Mouse (Mus musculus): Measurements from ENCODE around the gene Apon.
A peak's percentile ranks its signal among the peaks of the same experiment; 100 is the strongest.
"Not testable (repeated sequence)": the region's sequence is repeated elsewhere in the genome, so short reads cannot be mapped to it uniquely, and the experiment has no call there.

The Apon gene

DNA sequence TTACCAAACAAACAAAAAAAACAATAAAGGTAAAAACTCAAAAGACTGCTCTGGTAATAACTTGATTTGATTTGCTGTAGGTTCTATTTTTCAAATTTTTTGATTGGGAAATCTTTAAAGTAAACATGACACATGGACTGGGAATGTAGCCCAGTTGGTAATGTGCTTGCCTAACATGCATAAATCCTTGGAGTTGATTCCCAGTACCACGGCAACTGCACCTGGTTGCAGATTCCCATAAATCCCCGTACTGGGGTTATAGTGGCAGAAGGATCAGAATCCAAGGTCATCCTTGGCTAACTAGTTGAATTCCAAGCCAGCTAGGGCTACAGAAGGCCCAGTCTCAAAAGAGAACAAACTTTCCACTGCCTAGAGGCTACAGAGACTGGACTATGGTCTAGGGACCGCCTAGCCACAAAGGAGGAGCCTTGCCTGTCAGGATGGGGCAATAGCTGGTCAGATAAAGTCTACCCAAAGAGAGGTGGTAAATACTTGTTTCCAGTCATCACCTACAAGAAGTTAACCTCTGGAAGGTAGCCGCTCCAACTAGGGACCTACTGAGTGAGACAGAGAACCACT lies at the start of gene Apon:
Apon (plus strand) TSS at position 420 of the 579 bp plus-strand sequence.
- no peak for ATAC-seq (ENCODE audit: low TSS enrichment)

GRCm38 (mm10) chr10:128204941-128205340 lies 49.0 kb upstream of the Apon start:
- no peak for ATAC-seq (ENCODE audit: low TSS enrichment)

- ATAC-seq (ENCODE audit: low TSS enrichment) = no peak
Measured at GRCm38 (mm10) chr10:128208326-128208725, 45.6 kb upstream of the Apon start.

GRCm38 (mm10) chr10:128209311-128210009 lies 44.4 kb upstream of the Apon start:
- ATAC-seq (ENCODE audit: low TSS enrichment) = no peak

DNA sequence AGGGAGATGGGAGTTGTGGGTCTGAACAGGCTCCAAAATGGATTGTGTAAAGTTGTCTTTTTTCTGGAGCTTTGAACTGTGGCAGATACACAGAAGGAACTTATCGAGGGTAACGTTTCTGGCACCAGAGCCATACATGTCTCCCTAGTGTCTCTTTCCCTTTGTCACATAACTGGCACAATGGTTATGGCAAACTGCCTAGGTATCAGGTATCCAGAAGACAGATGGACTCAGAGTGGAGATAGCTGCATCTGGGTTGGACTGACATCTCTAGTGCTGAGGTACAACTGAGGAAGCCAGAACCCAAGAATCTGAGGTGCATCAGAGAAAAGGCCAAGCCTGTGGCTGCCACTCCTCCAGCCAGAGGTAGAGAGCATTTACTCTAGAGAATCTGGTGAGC lies 43.8 kb upstream of the Apon start:
- no peak for ATAC-seq (ENCODE audit: low TSS enrichment)

GRCm38 (mm10) chr10:128210954-128211353 lies 42.9 kb upstream of the Apon start:
- no peak for ATAC-seq (ENCODE audit: low TSS enrichment)

DNA sequence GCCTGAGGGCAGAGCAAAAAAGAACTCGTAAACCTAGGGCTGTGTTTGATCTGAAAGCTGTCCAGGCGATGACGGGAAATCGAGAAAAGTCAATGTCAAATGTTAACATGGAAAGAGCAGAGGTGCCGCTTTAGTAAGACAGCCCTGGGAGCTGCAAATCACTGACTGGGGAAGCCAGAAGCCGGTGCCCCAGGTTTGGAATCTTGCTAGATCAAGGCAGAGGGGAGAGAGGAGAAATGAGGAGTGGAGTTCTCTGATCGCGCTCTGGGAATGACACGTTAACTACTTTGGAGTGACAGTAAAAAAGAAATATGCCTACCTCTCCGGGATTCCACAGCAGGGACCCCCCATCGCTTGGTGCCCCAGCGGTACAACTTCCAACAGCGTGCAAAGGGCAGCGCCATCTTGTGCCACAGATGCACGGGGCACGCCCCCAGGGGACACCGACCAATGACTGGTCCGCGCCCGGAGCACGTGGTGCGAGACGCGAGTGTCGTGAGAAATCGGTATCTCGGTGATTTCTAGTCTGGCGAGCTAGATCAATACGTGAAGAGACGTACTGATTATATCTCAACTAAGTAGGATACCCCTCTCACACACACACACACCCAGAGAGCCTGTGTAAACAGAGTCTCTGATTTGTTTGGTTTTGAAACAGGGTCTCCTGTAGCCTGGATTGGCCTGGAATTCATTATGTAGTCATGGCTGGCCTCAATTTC lies 42.3 kb upstream of the Apon start, which contains the start of gene Spryd4:
Spryd4 (minus strand) TSS at position 418 of the 719 bp plus-strand sequence.
- peak; percentile 90 for ATAC-seq (ENCODE audit: low TSS enrichment)

- no peak for ATAC-seq (ENCODE audit: low TSS enrichment)
Measured at GRCm38 (mm10) chr10:128212148-128212547, 41.7 kb upstream of the Apon start.

GRCm38 (mm10) chr10:128212871-128213323 lies 41.0 kb upstream of the Apon start:
- ATAC-seq (ENCODE audit: low TSS enrichment) = peak; percentile 50

DNA sequence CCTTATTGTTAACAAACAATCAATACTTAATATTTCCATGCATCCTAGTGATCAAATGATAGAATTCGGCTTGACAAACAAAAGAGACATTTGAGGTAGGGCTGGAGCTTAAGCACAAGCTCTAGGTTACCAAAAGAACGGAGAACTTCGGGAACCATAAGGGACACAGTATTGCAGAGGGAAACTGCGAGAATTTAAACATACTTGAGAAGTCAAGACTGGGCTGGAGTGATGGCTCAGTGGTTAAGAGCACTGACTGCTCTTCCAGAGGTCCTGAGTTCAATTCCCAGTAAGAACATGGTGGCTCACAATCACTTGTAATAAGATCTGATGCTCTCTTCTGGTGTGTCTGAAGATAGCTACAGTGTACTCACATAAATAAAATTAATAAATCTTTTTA lies 39.8 kb upstream of the Apon start:
- not testable (repeated sequence) for ATAC-seq (ENCODE audit: low TSS enrichment)

- no peak for ATAC-seq (ENCODE audit: low TSS enrichment)
Measured at GRCm38 (mm10) chr10:128214981-128215380, 38.9 kb upstream of the Apon start.

- ATAC-seq (ENCODE audit: low TSS enrichment) = no peak
Measured at GRCm38 (mm10) chr10:128218387-128219117, 35.3 kb upstream of the Apon start.

- no peak for ATAC-seq (ENCODE audit: low TSS enrichment)
Measured at GRCm38 (mm10) chr10:128221533-128222286, 32.2 kb upstream of the Apon start.

GRCm38 (mm10) chr10:128225064-128225463 lies 28.8 kb upstream of the Apon start:
- no peak for ATAC-seq (ENCODE audit: low TSS enrichment)

DNA sequence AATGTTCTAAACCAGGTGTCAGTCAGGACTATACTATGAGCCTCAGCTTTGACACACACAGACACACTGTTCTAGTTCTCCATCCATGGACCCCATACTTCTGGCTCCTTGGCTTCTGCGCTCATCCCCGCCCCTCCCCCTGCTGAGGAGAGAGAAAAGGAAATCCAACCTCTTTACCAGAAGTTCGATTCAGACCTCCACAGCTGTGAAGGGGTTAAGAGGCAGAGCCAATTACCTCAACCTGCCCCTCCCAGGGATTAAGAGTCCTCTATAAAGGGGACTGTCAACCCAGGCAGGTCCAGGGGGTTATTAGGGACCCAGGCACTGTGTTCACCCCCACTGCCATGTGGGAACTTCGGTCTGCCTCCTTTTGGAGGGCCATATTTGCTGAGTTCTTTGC lies 28.4 kb upstream of the Apon start, which contains the start of gene Mip:
Mip (plus strand) TSS at position 301 of the 400 bp plus-strand sequence.
- ATAC-seq (ENCODE audit: low TSS enrichment) = no peak

- no peak for ATAC-seq (ENCODE audit: low TSS enrichment)
Measured at GRCm38 (mm10) chr10:128227592-128227991, 26.3 kb upstream of the Apon start.

GRCm38 (mm10) chr10:128228009-128228408 lies 25.9 kb upstream of the Apon start:
- ATAC-seq (ENCODE audit: low TSS enrichment) = no peak

DNA sequence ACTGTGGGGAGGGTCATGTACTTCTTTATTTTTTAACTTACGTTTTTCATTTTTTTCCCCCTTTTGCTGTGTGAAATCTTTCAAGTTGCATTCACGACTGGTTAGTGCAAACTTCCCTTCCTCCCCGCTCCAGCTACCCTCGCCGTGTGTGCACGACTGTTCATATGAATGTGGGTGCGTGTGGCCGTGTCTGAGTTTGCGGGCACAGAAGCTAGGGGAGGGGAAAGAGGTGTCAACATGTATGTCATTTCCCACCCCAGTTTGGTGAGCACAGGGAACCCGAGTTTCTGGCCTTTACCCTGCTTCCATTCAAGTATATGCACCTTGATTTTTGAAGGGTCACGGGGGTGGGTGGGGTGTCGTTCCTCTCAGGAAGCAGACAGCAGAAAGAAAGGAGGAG lies 23.3 kb upstream of the Apon start:
- no peak for ATAC-seq (ENCODE audit: low TSS enrichment)

- ATAC-seq (ENCODE audit: low TSS enrichment) = no peak
Measured at GRCm38 (mm10) chr10:128231146-128231545, 22.8 kb upstream of the Apon start.

DNA sequence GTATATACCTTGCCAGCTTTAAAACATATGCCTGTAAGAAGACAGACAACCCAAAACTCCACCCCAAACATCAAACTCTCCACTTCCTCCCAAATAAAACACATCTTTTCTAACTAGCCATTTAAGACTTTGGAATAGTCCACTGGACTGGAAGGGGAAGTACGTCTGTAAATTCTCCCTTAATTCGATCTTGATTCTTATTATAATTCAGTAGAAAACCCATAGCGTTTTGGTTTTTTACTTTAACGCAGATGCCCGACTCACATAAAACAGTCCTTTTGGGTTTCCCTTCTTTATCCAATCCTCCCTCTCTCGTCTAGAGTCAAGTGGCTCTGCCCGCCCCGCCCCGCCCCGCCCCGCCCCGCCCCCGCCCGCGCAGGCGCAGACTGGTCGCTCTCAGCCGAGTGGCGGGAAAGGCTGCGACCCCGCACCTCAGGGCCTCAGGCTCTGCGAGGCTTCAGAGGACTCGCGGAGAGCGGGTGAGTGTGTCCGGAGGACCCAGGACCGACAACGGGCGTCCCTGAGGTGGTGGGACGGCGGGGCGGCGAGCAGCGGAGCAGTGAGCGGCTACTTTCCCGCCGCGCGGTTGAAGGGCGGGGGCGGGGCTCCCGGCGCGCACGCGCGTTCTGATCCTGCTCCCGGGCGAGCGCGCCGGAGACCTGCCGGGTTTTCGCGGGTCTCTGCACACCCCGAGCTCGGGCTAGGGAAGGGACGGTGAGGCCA lies 22.0 kb upstream of the Apon start, which contains the start of gene Timeless:
Timeless (plus strand) TSS at position 369 of the 723 bp plus-strand sequence.
- ATAC-seq (ENCODE audit: low TSS enrichment) = peak; percentile 69

Measured in frontal cortex, adult (tissue).